Mouse (Mus musculus) layer of hippocampus, adult 2 months (tissue): ENCODE results near the gene Mtss1l. TPM values are rescaled to one million over a fixed set of nuclear protein-coding genes. Genes with fewer than 3 reads are reported as not detected.

Experiments
- DNase-seq, 2 experiments: peaks; one replicate each; pipeline ENCODE4 v3.0.0; 2022; ENCODE audit warnings: low spot score in 2 of 2
- H3K27ac ChIP-seq: fragments of 200-600 bp; 2 replicates; pipeline ENCODE4 v1.8.1; 2022
- H3K4me3 ChIP-seq: fragments of 200-600 bp; 2 replicates; pipeline ENCODE4 v1.8.1; 2022; ENCODE audit warnings: mild to moderate bottlenecking
- CTCF ChIP-seq: fragments of 200-600 bp; conservative IDR thresholded peaks from 2 replicates; pipeline ENCODE4 v1.8.1; 2022; ENCODE audit warnings: antibody characterized with exemption, mild to moderate bottlenecking, moderate library complexity
- total RNA-seq, 2 experiments: library from RNA; stranded (reverse); gene quantifications; 2 replicates each; pipeline ENCODE4 v1.2.3; 2021

Mtss1l gene
- total RNA-seq, 2 experiments from 2014 or later: 210 TPM

DNA sequence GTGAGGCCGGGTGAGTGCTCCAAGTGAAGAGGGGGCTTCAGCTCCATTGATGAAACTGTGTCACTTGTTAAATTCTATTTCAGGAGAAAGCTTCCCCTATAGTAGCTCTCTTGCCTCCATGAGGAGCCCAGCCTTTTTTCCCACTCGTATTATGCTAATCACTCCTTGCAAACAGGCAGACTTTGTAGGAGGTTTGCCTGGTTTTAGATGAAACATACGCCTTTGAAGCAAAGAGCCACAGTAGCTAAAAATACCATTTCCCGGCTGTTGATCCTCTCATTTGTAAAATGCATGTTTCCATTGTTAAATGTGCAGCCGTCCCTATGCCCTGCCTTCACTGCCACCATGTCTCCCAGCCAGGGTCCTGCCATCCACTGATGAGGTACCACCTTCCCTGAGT, 23.7 kb upstream of the Mtss1l start:
- DNase-seq: peak in 1 of 2 experiments; percentile 67
- no peak overlapping the region for H3K27ac ChIP-seq
- no peak for TF ChIP-seq CTCF
- H3K4me3 ChIP-seq: no peak overlapping the region

DNA sequence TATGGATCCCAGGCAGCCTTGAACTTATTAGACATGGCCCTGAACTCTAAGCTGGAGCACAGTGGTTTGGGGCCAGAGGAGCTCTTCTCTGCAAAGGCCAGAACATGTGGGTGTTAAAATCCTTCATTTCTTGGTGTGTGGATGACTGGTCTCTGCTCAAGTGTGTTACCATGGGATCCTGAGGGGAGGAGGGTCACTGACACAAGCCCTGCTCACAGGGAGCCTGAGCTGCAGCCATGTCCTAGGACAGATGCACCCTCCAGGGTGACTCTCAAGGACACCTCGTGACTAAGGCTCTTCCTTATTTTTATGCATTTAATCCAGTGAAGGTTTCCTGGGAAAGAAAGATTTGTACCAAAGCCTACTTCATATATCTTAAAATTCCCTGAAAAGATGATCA, 23.2 kb upstream of the Mtss1l start:
- Histone ChIP-seq H3K4me3 (no peak overlapping the region), H3K27ac (0 out of 2 replicates have a peak overlapping the region, but pooled peaks have one; percentile 9)
- no peak for TF ChIP-seq CTCF
- DNase-seq: no peak

DNA sequence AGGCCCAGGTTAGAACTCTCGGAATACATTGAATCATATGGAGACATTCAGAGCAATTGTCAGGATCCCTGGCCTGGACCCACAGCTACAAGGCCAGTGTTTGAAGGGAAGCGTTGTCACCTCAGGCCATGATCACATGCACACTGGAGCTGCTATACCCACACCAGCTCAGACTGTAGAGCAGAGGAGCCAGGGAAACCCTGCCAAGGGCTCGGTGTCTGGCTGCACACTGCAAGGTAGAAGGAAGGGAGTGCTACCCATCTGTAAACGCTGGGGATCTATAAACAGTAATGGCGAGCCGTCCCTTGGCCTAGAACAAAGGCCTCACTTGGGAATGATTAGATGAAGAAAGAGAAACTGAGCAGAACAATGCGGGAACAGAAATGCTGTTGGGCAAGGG, 21.8 kb upstream of the Mtss1l start:
- Histone ChIP-seq H3K4me3 (no peak overlapping the region), H3K27ac (peak overlapping the region; percentile 28; the same call in 1 of the 2 replicates)
- no peak for TF ChIP-seq CTCF
- no peak for DNase-seq

DNA sequence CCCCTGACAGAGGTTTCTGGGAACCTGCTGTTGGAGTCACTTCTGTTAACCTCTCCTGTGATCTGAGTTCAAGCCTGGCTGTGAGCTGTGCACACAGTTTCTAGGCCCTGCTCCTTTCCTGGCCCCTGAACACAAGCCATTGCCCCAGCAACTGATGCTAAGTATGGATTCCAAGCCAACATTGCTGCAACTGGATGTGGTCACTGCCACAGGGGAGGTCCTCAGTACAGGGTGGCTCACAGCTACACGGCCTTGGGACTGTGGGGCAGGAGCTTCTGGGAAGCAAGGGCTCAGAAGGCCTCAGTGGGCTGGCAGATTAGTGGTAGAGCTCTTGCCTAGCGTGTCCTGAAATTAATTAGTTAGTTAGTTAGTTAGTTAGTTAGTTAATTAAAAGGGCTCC, 20.7 kb upstream of the Mtss1l start:
- no peak overlapping the region for H3K4me3 ChIP-seq
- no peak for DNase-seq
- peak overlapping the region; percentile 32; the same call in 1 of the 2 replicates for H3K27ac ChIP-seq
- TF ChIP-seq CTCF: no peak

DNA sequence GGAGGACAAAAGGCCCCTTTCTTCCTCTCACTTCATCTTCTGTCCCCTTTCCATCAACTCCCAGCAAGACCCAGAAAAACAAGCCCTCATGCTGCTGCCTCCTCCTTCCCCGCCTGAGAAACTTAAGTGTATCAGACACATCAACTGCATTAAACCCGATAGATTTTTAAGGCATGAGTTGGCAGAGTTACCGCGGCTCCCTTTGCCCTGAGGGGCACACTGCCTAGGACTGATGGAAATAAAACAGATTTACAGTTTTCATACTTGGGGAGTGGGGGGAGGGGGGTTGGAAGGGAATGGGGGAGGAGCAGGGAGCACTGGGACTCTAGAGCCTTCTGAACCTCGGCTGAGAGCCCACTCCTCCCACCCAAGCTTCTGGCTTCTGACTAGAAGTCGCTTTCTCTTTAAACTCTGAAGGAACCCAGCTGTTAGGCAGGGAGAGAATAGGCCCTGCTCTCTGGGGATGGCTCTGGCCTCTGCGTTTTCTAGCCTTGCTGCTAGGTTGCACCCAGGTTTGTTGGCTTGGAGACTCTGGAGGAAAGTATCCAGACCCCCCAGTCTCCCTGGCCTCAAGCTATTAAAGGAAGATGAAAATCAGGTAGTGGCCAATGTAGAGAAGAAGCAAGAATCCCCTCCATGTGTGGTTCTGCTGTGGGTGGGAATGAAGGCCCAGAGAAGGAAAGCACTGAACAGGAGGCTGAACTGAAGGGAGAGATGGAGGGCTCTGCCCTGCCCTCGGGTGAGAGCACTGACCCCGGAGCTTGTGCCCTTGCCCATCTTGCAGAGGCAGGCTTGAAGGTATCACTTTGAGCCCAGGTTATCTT, 18.4 kb upstream of the Mtss1l start:
- DNase-seq: no peak
- no peak overlapping the region for H3K4me3 ChIP-seq
- H3K27ac ChIP-seq: peak overlapping the region; percentile 75
- TF ChIP-seq CTCF: no peak

DNA sequence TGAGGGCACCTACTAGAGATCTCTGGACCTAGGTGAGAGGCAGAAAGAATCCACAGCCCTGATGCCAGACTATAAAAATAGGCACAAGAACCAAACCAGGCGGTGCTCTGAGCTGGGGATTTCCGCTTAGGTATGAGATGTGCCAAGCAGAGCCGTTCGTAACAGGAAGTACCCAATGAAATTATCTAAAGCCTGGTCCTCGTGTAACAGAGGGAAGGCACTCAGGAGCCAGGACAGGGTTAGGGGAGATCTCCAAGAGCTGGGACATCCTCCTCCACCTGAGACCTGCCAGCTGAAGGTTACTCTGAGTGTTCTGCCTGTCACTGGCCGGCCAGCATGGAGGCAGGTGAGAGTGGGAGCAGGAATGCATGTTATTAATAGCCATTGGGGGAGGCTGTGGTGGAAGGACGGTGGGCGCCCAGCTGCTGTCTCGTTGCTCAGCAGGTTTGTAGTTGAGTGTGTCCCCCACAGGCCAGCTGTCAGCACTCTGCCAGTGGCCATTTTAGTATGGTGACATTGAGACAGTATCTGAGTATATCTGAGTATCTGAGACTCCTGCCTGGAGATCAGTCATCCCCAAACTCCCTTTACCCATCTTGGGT, 17.7 kb upstream of the Mtss1l start:
- H3K27ac ChIP-seq: peak overlapping the region; percentile 75
- no peak overlapping the region for H3K4me3 ChIP-seq
- no peak for DNase-seq
- no peak for TF ChIP-seq CTCF

DNA sequence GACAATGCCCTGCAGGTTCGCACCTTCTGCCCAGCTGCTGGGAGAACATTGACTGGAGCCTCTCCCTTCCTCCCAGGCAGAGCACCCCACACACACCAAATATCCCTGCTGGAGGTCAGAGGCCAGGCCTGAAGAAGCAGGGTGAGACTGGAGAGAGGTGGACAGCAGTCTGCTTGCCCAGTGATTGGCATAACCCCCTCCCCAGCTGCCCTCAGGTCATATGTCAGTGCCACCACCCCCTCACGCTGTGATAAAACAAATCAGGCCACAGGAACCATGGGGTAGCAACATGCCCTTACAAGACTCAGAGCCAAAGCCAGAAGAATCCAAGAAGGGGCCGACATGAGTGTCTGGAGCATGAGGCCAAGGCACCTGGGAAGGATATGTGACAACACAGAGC, 17.2 kb upstream of the Mtss1l start:
- Histone ChIP-seq H3K27ac (peak overlapping the region; percentile 75), H3K4me3 (no peak overlapping the region)
- DNase-seq: no peak
- TF ChIP-seq CTCF: no peak

DNA sequence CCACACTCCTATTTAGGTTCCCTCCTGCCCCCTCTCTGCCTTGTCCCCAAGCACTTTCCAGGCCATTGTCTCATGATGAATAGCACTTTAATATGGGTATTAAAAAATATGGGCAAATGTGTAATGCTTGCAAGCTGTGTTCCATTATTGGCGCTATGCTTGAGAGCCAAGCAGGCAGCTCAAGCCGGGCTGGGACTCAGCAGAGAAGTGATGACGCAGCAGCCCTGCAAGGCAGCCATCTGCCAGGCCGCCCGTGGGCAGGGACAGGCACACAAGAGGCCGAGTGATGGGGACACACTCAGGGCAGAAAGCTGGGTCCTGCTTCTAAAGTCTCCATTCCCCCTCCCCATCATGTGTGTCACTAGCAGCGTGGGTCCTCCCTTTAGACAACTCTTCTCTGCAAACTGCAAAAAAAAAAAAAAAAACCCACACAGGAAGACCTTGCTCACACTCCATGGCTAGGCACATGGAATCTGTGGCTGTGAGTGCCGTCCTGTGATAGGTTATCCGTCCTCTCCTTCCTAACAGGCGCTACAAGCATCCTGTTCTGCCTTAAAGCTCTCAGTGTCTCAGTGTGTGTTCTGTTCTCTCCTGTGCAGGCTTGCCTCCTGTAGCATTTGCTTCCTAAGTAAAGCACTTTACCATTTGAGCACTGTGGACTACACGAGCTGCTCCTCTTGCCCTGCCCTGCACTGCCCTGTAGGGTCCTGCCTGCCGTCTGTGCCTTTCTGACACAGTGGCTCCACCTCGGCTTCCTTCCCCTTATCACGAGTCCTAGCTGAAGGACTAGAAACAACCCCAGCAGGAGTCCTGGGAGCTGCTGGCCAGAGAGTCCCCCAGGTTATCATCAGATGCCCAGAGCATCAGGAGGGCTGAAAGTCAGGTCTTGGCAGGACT, 15.6 kb upstream of the Mtss1l start:
- H3K4me3 ChIP-seq: no peak overlapping the region
- peak overlapping the region; percentile 60 for H3K27ac ChIP-seq
- TF ChIP-seq CTCF: no peak
- DNase-seq: peak in 1 of 2 experiments; percentile 67

DNA sequence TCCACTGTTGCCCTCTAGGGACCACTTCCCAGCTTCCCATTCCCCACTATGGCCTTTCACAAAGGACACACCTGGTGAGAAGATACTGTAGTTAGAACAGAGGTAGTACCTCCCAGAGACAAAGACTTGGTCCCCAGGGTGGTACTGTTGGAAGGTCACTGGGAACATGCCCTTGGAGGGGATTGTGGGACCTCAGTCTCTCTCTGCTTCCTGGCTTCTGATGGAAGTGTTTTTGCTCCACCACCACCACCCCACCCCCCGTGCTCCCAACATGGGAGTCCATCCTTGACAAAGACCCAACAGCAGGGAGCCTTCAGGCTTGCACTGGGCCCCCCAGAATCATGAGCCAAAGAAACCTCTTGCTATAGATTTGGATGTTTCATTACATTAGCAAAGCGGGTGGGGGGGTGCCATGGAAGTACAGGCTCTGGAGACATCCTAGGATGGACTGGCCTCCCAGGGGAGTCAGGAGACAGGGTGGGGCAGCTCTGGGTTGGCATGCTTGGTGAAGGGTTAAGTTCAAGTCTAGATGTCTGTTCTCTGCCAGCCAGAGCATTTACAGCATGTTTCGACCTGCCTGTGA, 14.9 kb upstream of the Mtss1l start:
- no peak for DNase-seq
- H3K27ac ChIP-seq: no peak overlapping the region
- H3K4me3 ChIP-seq: no peak overlapping the region
- no peak for TF ChIP-seq CTCF

DNA sequence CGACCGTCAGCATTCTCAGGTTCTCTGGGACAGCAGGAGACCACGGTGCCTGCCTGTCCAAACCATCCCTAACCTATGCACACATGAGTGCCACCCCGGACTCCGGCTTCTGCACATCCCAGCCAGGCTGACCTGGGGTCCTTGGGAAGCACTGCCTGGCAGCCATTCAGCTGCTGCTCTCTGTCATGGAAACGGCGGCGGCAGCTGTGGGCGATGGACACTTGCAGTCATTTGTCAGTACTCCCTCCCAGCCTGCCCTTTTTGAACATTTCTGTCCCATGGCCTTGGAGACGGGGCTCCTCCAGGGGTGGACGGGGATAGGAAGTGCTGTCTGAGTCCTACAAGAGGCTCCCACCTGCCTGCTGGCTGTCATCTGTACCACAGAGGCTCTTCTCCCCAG, 12.8 kb upstream of the Mtss1l start:
- DNase-seq: no peak
- Histone ChIP-seq H3K4me3 (no peak overlapping the region), H3K27ac (no peak overlapping the region)
- TF ChIP-seq CTCF: no peak

DNA sequence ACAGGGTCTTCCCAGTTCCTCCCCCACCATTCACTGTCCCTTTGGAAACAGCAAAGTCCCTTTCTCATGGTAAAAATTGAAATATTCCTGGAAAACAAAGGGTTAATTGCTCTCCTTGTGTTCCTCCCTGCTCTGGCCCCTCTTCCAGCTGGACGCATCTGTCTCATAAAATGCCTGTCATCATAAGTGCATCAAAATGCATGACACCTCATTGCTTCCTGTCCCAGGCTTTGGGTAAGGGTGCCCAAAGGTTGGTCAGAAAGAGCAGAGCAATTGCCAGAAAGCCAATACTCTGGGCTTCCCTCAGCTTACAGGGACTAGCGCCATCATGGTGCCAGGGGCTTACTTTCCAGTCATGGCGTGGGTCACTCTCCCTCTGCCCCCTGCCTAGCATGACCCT, 10.7 kb upstream of the Mtss1l start:
- H3K27ac ChIP-seq: peak overlapping the region; percentile 87; the same call in 1 of the 2 replicates
- H3K4me3 ChIP-seq: no peak overlapping the region
- no peak for DNase-seq
- TF ChIP-seq CTCF: no peak

DNA sequence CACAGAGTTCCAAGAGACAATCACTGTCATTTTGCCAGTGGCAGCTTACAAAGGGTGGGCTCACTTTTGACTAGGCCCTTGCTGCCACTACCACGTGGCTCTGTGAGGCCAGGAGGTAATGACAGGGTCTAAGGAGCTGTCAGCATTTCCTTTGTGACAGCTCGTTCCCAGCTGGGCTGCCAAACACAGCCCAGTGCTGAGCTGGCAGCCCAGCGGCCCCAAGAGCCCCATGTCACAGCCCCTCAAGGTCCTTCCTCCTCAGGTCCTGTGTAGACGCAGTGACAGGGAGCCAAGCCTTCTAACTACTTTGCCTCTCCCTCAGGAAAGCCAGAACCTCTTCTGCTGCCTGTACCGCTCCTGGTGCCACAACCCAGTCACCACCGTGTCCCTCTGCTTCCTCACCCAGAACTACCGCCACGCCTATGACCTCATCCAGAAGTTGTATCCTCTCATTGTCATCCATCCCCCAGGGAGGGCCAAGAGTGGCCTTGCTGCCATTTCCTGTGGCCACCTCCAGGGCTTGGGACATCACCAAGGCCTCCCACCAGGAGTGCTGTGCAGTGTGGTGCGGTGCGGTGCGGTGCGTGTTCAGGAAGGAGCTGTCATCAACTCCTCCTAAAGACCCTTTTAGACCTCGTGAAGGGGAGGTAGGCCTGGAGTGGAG, 9.9 kb upstream of the Mtss1l start:
- Histone ChIP-seq H3K4me3 (no peak overlapping the region), H3K27ac (peak overlapping the region; percentile 87)
- no peak for DNase-seq
- peak; percentile 20; the same call in 1 of the 2 replicates for TF ChIP-seq CTCF

DNA sequence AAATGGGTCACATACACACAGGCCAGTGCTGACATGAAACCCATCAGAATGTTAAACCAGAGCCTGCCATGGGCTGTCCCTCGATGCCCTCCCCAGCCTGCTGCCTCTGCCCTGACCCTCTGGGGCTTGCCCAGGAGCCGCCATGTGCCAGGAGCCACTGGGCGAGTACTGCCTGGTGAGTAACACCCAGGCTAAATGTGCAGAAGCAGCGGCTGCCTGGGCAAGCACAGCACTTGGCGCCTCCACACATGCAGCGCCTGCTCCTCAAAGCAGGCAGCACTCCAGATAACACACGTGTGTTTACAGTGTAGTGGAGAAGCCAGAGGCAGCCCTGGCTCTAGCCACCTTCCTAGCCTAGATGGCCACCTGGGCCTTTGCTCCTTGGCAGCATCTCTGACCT, 8.2 kb upstream of the Mtss1l start:
- TF ChIP-seq CTCF: no peak
- Histone ChIP-seq H3K4me3 (no peak overlapping the region), H3K27ac (peak overlapping the region; percentile 87)
- no peak for DNase-seq
